Mouse (Mus musculus) heart, postnatal 0 days (tissue): ENCODE measurements around the gene Nhlh1. TPM values are rescaled to one million over a fixed set of nuclear protein-coding genes. Genes with fewer than 3 reads are reported as not detected.
A peak's percentile ranks its signal among the peaks of the same experiment; 100 is the strongest.

Experiments
- ATAC-seq: fragments of 200-750 bp; cut with Nextera tagmentation; 2 replicates; pipeline ENCODE4 v1.8.0; 2017; ENCODE audit warnings: low read depth, moderate number of reproducible peaks, moderate library complexity; ENCODE audit not compliant: insufficient read depth
- DNase-seq: peaks from one replicate; pipeline ENCODE4 v3.0.0-alpha.2; 2016; ENCODE audit warnings: low spot score
- H3K27ac ChIP-seq: fragments of 300-500 bp; sonication (generic); 2 replicates; pipeline ENCODE4 v1.5.1; 2014; ENCODE audit warnings: low read depth, mild to moderate bottlenecking
- H3K27me3 ChIP-seq: fragments of 300-500 bp; sonication (generic); 2 replicates; pipeline ENCODE4 v1.6.1; 2014; ENCODE audit warnings: low read length, mixed read lengths; ENCODE audit not compliant: control insufficient read depth, insufficient read depth
- H3K36me3 ChIP-seq: fragments of 300-500 bp; sonication (generic); replicated peaks from 2 replicates; pipeline ENCODE4 v1.6.1; 2014; ENCODE audit warnings: low read length, mixed read lengths; ENCODE audit not compliant: control insufficient read depth, insufficient read depth
- H3K4me1 ChIP-seq: fragments of 300-500 bp; sonication (generic); 2 replicates; pipeline ENCODE4 v1.6.1; 2014; ENCODE audit warnings: antibody characterized with exemption; ENCODE audit not compliant: control insufficient read depth, insufficient read depth
- H3K4me2 ChIP-seq: fragments of 300-500 bp; sonication (generic); 2 replicates; pipeline ENCODE4 v1.6.1; 2014; ENCODE audit warnings: low read depth, mild to moderate bottlenecking, low read length, moderate library complexity
- H3K4me3 ChIP-seq: fragments of 300-500 bp; sonication (generic); 2 replicates; pipeline ENCODE4 v1.5.1; 2014; ENCODE audit warnings: low read depth, low read length
- H3K9ac ChIP-seq: fragments of 300-500 bp; sonication (generic); replicated peaks from 2 replicates; pipeline ENCODE4 v1.6.1; 2014; ENCODE audit warnings: low read depth, low read length, mixed read lengths
- H3K9me3 ChIP-seq: fragments of 300-500 bp; sonication (generic); replicated peaks from 2 replicates; pipeline ENCODE4 v1.6.1; 2016; ENCODE audit warnings: low read length; ENCODE audit not compliant: control insufficient read depth
- CTCF ChIP-seq: IDR thresholded peaks from 2 replicates; pipeline ENCODE4 v1.5.1; 2016; ENCODE audit warnings: antibody characterized with exemption, control low read depth, low read depth
- EP300 ChIP-seq: IDR thresholded peaks from 2 replicates; pipeline ENCODE4 v1.6.1; 2016; ENCODE audit warnings: antibody characterized with exemption, low read depth
- WGBS: fragments of 180-500 bp; shearing (Covaris S2); extraction: QIAGEN DNeasy Blood & Tissue Kit; methylation state at CpG from one replicate; pipeline ENCODE4 v1.1.7; 2014; 5-methylcytosine and 5-hydroxymethylcytosine counted together
- polyA plus RNA-seq: library from polyadenylated mRNA; unstranded; fragments of >200 nt; fragmentation: Nextera tagmentation; extraction: Ambion mirVana; gene quantifications from 2 replicates; pipeline ENCODE4 v1.2.1, GENCODE M21; 2015
- total RNA-seq: library from RNA; depleted of rRNA; stranded (reverse); fragments of >200 nt; gene quantifications from 2 replicates; pipeline ENCODE4 v1.2.3, GENCODE M21; 2014; ENCODE audit warnings: low replicate concordance

The Nhlh1 gene
- total and polyA plus RNA-seq, 2 experiments from 2014 or later = not detected

DNA sequence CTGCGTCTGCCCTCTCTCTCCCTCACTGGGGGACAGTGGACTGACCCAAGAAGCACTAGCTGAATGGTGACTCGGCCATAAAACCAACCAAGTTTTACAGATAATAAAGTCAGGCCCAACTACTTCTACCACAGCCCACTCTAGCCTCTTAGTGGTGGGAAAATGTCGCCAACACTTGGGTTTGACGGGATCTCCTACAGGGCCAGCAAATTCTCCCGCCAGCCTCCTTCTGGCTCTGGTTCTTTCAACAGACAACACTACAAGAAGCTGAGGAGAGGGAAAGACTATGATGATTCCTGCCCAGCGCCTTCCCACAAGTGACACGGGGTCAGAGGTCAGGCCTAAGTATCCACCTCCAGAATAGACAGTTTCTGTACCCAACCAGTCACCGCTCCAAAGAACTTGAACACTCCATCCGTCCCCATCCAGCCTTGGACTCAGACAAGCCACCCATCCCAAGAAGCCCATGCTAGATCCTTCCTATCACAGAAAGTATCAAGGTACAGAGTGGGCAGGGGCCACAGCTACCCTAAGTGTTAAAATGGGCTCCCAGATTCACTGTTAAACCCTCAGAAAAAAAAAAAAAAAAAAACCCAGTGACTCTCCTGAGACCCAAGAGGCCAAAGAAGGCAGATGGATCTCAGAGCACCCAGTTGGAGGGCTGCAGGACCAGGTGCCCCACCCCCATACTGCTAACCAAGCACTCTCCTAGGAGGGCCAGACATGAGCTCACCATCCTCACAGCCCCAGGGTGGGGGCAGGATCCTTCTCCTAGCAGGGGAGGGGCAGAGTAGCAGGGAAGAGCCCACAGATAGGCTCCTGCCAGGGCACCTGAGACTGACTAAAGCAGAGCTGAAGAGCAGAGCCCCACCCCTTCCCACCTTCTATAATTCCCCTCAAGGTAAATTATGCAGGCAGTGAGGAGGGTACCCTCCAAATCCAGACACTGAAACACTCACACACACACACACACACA lies 38.7 kb downstream of the Nhlh1 start:
- Histone ChIP-seq H3K4me1 (peaks cover 11% of the 10 kb centered on the region; the same call in 1 of the 2 replicates), H3K4me3 (no peak overlapping the region), H3K27me3 (no peaks in the 10 kb centered on the region), H3K36me3 (no peaks in the 10 kb centered on the region), H3K9me3 (no peaks in the 10 kb centered on the region), H3K27ac (no peak overlapping the region), H3K9ac (no peak overlapping the region), H3K4me2 (no peak overlapping the region)
- no peak for ATAC-seq
- TF ChIP-seq EP300 = no peak
- no peak for TF ChIP-seq CTCF
- DNase-seq = no peak
- WGBS = 88% methylated on average over 9 of the region's 9 CpGs

DNA sequence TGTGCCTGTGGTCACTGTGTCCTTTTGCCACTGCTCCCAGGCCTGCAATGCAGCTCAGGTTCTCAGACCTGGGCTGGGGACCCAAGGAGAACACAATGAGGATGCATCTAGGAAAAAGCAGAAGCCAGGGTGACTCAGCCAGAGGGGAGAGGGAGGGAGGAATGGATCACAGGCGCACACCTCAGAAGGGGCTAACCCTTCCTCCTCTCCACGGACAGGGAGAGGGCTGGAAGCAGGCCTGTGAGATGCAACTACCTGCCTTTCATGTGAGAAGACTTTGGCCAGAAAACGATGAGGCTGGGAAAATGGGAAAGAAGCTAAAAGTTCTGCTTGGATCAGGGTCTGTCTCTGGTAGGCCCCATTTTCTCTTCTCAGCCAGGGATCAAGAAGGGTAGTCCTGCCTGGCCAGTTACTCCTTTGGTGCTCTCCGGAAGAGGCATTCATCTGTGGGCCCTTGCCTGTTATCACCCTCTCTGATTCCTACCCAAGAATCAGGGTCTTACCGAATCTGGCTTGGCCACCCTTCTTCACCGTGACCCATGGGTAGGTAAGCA lies 39.8 kb downstream of the Nhlh1 start:
- Histone ChIP-seq H3K9ac (no peak overlapping the region), H3K4me1 (peaks cover 11% of the 10 kb centered on the region; the same call in 1 of the 2 replicates), H3K4me2 (no peak overlapping the region), H3K27ac (no peak overlapping the region), H3K9me3 (no peaks in the 10 kb centered on the region), H3K36me3 (no peaks in the 10 kb centered on the region), H3K27me3 (no peaks in the 10 kb centered on the region), H3K4me3 (no peak overlapping the region)
- ATAC-seq (no peak), DNase-seq (no peak)
- TF ChIP-seq CTCF (no peak), EP300 (no peak)
- 79% methylated on average over 6 of the region's 6 CpGs for WGBS

DNA sequence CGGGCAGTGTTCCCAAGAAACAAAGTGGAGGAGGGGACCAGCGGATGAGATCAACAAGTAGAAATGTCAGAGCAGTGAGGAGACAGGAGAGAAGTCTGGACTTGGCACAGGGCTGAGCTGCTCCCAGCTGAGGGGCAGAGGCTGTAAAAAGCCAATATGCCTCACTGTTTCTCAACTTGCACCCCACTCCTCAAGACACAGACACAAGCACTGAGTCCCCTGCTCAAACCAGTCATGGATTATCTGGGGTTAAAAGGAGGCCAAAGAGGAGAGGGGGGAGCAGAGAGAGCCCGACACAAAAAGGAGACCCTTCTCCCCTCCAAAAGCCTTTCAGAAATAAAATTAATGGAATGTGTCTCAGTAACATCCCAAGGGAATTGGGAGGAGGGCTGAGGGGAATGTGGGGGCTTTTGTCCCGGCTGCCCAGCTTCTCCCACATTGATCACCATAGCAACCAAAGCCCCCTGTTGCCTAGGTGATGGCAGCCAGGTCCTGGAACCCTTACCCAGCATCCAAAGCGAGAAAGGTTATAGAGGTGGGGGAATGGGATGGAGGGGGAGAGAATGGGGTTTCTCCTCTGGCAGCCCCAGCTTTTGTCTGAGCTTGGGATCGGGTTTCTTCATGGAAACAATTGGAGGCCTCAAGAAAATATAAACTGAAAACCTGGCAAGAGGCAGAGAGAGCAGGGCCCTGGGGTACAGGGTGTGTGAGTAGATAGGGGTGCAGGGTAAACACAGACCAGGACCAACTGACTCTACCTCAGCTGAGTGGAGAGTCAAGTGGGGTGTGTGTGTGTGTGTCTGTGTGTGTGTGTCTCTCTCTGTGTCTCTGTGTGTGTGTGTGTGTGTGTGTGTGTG lies 40.5 kb downstream of the Nhlh1 start:
- no peak for TF ChIP-seq EP300
- TF ChIP-seq CTCF = no peak
- H3K27me3 ChIP-seq = no peaks in the 10 kb centered on the region
- H3K4me2 ChIP-seq = no peak overlapping the region
- WGBS = 63% methylated on average over 6 of the region's 6 CpGs
- H3K9ac ChIP-seq = no peak overlapping the region
- H3K36me3 ChIP-seq = no peaks in the 10 kb centered on the region
- H3K4me3 ChIP-seq = no peak overlapping the region
- DNase-seq (no peak), ATAC-seq (no peak)
- H3K4me1 ChIP-seq = peaks cover 11% of the 10 kb centered on the region; the same call in 1 of the 2 replicates
- no peaks in the 10 kb centered on the region for H3K9me3 ChIP-seq
- H3K27ac ChIP-seq = no peak overlapping the region

DNA sequence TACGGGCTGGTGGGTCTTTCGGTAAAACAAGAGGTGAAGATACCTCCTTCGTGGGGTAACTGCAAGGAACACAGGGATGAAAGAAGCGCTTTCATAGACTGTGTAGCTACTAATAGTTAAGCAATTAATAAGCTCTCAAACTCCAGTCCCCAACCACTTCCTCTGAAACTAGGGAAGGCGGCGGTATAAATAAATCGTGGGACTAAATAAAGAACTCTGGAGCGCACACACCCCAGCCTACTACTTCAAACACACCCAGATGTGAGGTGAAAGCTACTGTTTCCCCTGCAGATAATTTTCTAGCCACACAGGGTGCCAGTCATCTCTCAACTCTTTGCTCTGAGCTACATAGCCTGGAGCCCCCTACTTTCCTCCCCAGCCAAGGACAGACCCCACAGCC lies 41.3 kb downstream of the Nhlh1 start:
- peak overlapping the region; percentile 35; the same call in 1 of the 2 replicates for H3K4me2 ChIP-seq
- DNase-seq = no peak
- no peak for ATAC-seq
- H3K4me1 ChIP-seq = peaks cover 11% of the 10 kb centered on the region; the same call in 1 of the 2 replicates
- H3K4me3 ChIP-seq = no peak overlapping the region
- TF ChIP-seq CTCF (no peak), EP300 (no peak)
- H3K27me3 ChIP-seq = no peaks in the 10 kb centered on the region
- H3K36me3 ChIP-seq = no peaks in the 10 kb centered on the region
- H3K9me3 ChIP-seq = no peaks in the 10 kb centered on the region
- H3K27ac ChIP-seq = no peak overlapping the region; the same call in 1 of the 2 replicates
- H3K9ac ChIP-seq = no peak overlapping the region
- WGBS = 45% methylated on average over 8 of the region's 8 CpGs

DNA sequence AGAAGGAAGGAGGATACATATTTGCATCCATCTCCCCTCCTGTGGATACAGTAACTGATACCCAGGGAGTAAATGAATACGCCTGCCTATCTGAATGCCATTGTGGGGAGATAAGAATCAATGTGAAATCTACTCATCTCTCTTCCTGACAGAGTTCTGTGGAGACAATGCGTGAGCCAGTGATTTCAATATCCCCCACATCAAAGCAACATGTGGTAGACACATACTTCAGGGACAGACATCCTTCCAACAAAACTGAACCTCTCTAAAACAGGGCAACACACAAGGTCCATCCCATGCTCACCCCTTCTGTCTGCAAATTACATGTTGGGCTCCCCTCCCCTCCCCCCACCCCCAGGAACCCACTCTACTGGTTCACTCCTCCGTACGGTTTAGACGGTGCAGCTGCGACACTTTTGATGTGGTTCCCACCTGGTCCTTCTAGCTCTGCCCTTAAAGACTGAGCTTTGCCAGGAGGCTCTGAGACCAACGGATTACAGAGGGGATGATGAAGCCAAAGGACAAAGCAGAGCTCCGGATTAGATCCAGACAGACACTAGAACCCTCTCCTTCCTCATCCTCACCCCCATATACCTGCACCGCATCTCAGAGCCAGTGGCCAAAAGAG lies 41.9 kb downstream of the Nhlh1 start:
- ATAC-seq = no peak
- H3K4me1 ChIP-seq = peaks cover 11% of the 10 kb centered on the region; the same call in 1 of the 2 replicates

More for the DNA sequence above, 41.9 kb downstream of the Nhlh1 start:
- Histone ChIP-seq H3K27ac (no peak overlapping the region; the same call in 1 of the 2 replicates), H3K4me3 (no peak overlapping the region), H3K4me2 (peak overlapping the region; percentile 35; the same call in 1 of the 2 replicates), H3K27me3 (no peaks in the 10 kb centered on the region), H3K9ac (no peak overlapping the region), H3K36me3 (no peaks in the 10 kb centered on the region), H3K9me3 (no peaks in the 10 kb centered on the region)
- no peak for DNase-seq
- TF ChIP-seq EP300 (no peak), CTCF (no peak)
- 76% methylated on average over 9 of the region's 9 CpGs for WGBS
